Mouse (Mus musculus) C2C12 (cell line): ENCODE measurements at regions not wholly inside any gene's neighbourhood (a gene's known extent, or its start where the extent isn't known, plus 50 kb on each side); places are given as distances from the start of the nearest gene placed in this dataset.

Experiments
- H3K27me3 ChIP-seq: one replicate; pipeline ENCODE4 v1.6.1; 2011; ENCODE audit not compliant: control insufficient read depth, insufficient read depth, insufficient read length
- H3K36me3 ChIP-seq: one replicate; pipeline ENCODE4 v1.6.1; 2011; ENCODE audit not compliant: control insufficient read depth, insufficient read depth
- H3K4me3 ChIP-seq: one replicate; pipeline ENCODE4 v1.5.1; 2011; ENCODE audit warnings: mild to moderate bottlenecking, control low read depth; ENCODE audit not compliant: poor library complexity, insufficient read depth, severe bottlenecking
- H3K79me2 ChIP-seq: one replicate; pipeline ENCODE4 v1.6.1; 2011; ENCODE audit not compliant: control insufficient read depth, insufficient read depth
- H3K79me3 ChIP-seq: one replicate; pipeline ENCODE4 v1.6.1; 2011; ENCODE audit warnings: low read depth, control low read depth
- H3ac ChIP-seq: one replicate; pipeline ENCODE3; 2011; ENCODE audit warnings: low read depth; ENCODE audit not compliant: control insufficient read depth, insufficient read length
- CEBPB ChIP-seq: IDR thresholded peaks from one replicate; pipeline ENCODE4 v1.6.1; 2011; ENCODE audit warnings: low read depth, mild to moderate bottlenecking, control low read depth, moderate library complexity
- CTCF ChIP-seq: IDR thresholded peaks from one replicate; pipeline ENCODE4 v1.5.1; 2011; ENCODE audit not compliant: control insufficient read depth, insufficient read depth, insufficient read length
- FOSL1 ChIP-seq: IDR thresholded peaks from one replicate; pipeline ENCODE4 v1.8.0; 2011; ENCODE audit warnings: mild to moderate bottlenecking, low read length; ENCODE audit not compliant: poor library complexity, insufficient read depth, severe bottlenecking
- MAX ChIP-seq: IDR thresholded peaks from one replicate; pipeline ENCODE4 v1.6.1; 2011; ENCODE audit warnings: mild to moderate bottlenecking, control low read depth
- MYOD1 ChIP-seq: IDR thresholded peaks from one replicate; pipeline ENCODE4 v1.6.1; 2011; ENCODE audit warnings: low read depth; ENCODE audit not compliant: control insufficient read depth, insufficient read length
- MYOG ChIP-seq: IDR thresholded peaks from one replicate; pipeline ENCODE4 v1.6.1; 2011; ENCODE audit not compliant: control insufficient read depth, insufficient read length; ENCODE audit errors: extremely low read depth
- USF1 ChIP-seq: IDR thresholded peaks from one replicate; pipeline ENCODE4 v1.6.1; 2011; ENCODE audit warnings: low read depth, mild to moderate bottlenecking, control low read depth, moderate library complexity

- no peaks in the 10 kb centered on the region for H3K27me3 ChIP-seq
- H3K36me3 ChIP-seq: no peaks in the 10 kb centered on the region
- no peak overlapping the region for H3ac ChIP-seq
- H3K4me3 ChIP-seq: no peak overlapping the region
- no peaks in the 10 kb centered on the region for H3K79me3 ChIP-seq
- TF ChIP-seq MYOD1 (no peak), USF1 (no peak), MAX (no peak), CEBPB (no peak), MYOG (no peak), FOSL1 (no peak), CTCF (no peak)
- H3K79me2 ChIP-seq: no peaks in the 10 kb centered on the region
Observed at GRCm38 (mm10) chr15:63079825-63080224, 765.2 kb downstream of the Gsdmc2 start.

- Histone ChIP-seq H3K4me3 (no peak overlapping the region), H3K36me3 (no peaks in the 10 kb centered on the region), H3K79me2 (no peaks in the 10 kb centered on the region), H3K79me3 (no peaks in the 10 kb centered on the region), H3ac (no peak overlapping the region), H3K27me3 (no peaks in the 10 kb centered on the region)
- no peak for TF ChIP-seq MYOD1
- no peak for TF ChIP-seq CEBPB
- no peak for TF ChIP-seq MYOG
- TF ChIP-seq CTCF: no peak
- TF ChIP-seq FOSL1: no peak
- TF ChIP-seq MAX: no peak
- no peak for TF ChIP-seq USF1
Observed at GRCm38 (mm10) chr15:63071921-63072320, 773.1 kb downstream of the Gsdmc2 start.

GRCm38 (mm10) chr15:63067126-63067525 is 777.9 kb downstream of the Gsdmc2 start:
- no peaks in the 10 kb centered on the region for H3K79me3 ChIP-seq
- TF ChIP-seq MYOD1: no peak
- TF ChIP-seq CEBPB: no peak
- H3K27me3 ChIP-seq: no peaks in the 10 kb centered on the region
- no peaks in the 10 kb centered on the region for H3K36me3 ChIP-seq
- no peaks in the 10 kb centered on the region for H3K79me2 ChIP-seq
- H3K4me3 ChIP-seq: no peak overlapping the region
- H3ac ChIP-seq: no peak overlapping the region

- Histone ChIP-seq H3ac (no peak overlapping the region), H3K79me2 (no peaks in the 10 kb centered on the region), H3K4me3 (no peak overlapping the region), H3K27me3 (no peaks in the 10 kb centered on the region), H3K36me3 (no peaks in the 10 kb centered on the region), H3K79me3 (no peaks in the 10 kb centered on the region)
- TF ChIP-seq MYOD1 (no peak), CTCF (no peak), CEBPB (no peak), FOSL1 (no peak), USF1 (no peak), MYOG (no peak), MAX (no peak)
Observed at GRCm38 (mm10) chr15:63066020-63066439, 778.9 kb downstream of the Gsdmc2 start.

GRCm38 (mm10) chr15:63061891-63062290 is 783.1 kb downstream of the Gsdmc2 start:
- Histone ChIP-seq H3K36me3 (no peaks in the 10 kb centered on the region), H3K79me3 (no peaks in the 10 kb centered on the region), H3K4me3 (no peak overlapping the region), H3ac (no peak overlapping the region), H3K79me2 (no peaks in the 10 kb centered on the region), H3K27me3 (no peaks in the 10 kb centered on the region)
- TF ChIP-seq USF1 (no peak), MYOG (no peak), FOSL1 (no peak), CTCF (no peak), MYOD1 (no peak), MAX (no peak), CEBPB (no peak)

- H3K4me3 ChIP-seq: no peak overlapping the region
- no peaks in the 10 kb centered on the region for H3K27me3 ChIP-seq
- no peak for TF ChIP-seq MYOD1
- TF ChIP-seq MYOG: no peak
- TF ChIP-seq CEBPB: no peak
- TF ChIP-seq FOSL1: no peak
- TF ChIP-seq MAX: no peak
- TF ChIP-seq CTCF: no peak
- TF ChIP-seq USF1: no peak
- H3K79me2 ChIP-seq: no peaks in the 10 kb centered on the region
- H3K36me3 ChIP-seq: no peaks in the 10 kb centered on the region
- H3K79me3 ChIP-seq: no peaks in the 10 kb centered on the region
- no peak overlapping the region for H3ac ChIP-seq
Observed at GRCm38 (mm10) chr15:63060826-63061225, 784.2 kb downstream of the Gsdmc2 start.
